In the genomic region with DNA sequence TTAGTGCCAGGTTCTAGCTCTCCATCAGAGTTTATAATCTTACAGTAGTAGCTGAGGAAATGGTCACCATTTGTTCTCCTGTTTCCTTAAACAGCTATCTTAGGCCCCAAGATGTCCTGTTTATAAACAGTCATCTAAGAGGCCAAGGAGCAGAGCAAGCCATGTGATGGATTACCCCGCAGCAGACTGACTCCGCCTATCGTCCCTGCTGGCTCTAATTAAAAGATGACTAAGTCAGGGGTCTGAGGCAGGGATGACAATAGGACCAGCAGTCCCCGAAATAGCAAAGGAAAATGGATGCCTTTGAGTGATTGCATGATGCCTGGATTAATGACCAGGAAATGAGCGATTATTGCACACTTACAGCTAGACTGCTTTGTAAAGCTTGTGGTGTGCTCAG, we compare ENCODE assay signal across 10 mouse cellular contexts.
A peak's percentile ranks its signal among the peaks of the same experiment; 100 is the strongest.
DNase-seq lines count a peak whose midpoint lies in the region; ATAC-seq and TF ChIP-seq lines count a peak whose summit lies in the region.
"Had no signal": no experiment of that assay in that cellular context is flagged by ENCODE, and none has a peak within 500 bp of the region (broad histone marks: within the 10 kb centered on the region; RNA-seq: fewer than 3 reads in every experiment).

No protein-coding gene starts in this region.

- H3K36me3 ChIP-seq in hindbrain, embryonic 10.5 days, result no peaks in the 10 kb centered on the region
- H3K36me3 ChIP-seq in hindbrain, postnatal 0 days (ENCODE audit: insufficient read depth, low read length), result no peaks in the 10 kb centered on the region
- H3K36me3 ChIP-seq in kidney, postnatal 0 days (ENCODE audit: insufficient read depth, low read length), result no peaks in the 10 kb centered on the region
- no peaks in the 10 kb centered on the region for H3K36me3 ChIP-seq in midbrain, embryonic 11.5 days (ENCODE audit: control insufficient read depth, insufficient read depth, low read length)

- peaks cover 11% of the 10 kb centered on the region for H3K4me1 ChIP-seq in hindbrain, embryonic 10.5 days (replicated peaks)
- H3K4me1 ChIP-seq in hindbrain, postnatal 0 days (ENCODE audit: insufficient read depth, low read length), result no peaks in the 10 kb centered on the region
- H3K4me1 ChIP-seq in kidney, postnatal 0 days (replicated peaks; ENCODE audit: insufficient read depth, low read length), result 0 out of 2 replicates have a peak, but pooled peaks cover 4% of the 10 kb centered on the region
- no peaks in the 10 kb centered on the region for H3K4me1 ChIP-seq in midbrain, embryonic 11.5 days (ENCODE audit: control insufficient read depth, insufficient read depth, low read length)
- H3K4me1 ChIP-seq: forebrain, embryonic 13.5 days had no signal

- H3K9ac ChIP-seq in hindbrain, postnatal 0 days (replicated peaks; ENCODE audit: low read length), result no peak overlapping the region
- H3K9ac ChIP-seq in kidney, postnatal 0 days (ENCODE audit: low read depth, low read length), result no peak overlapping the region
- H3K9ac ChIP-seq in midbrain, embryonic 11.5 days (ENCODE audit: low read length), result no peak overlapping the region
- H3K9ac ChIP-seq: forebrain, embryonic 13.5 days; liver, postnatal 0 days had no signal

- no peak overlapping the region for H3K4me3 ChIP-seq in hindbrain, embryonic 10.5 days
- H3K4me3 ChIP-seq in hindbrain, postnatal 0 days (ENCODE audit: low read length), result no peak overlapping the region
- no peak overlapping the region for H3K4me3 ChIP-seq in kidney, postnatal 0 days (replicated peaks; ENCODE audit: low read depth, low read length)
- H3K4me3 ChIP-seq in midbrain, embryonic 11.5 days (ENCODE audit: low read depth, low read length), result no peak overlapping the region
- H3K4me3 ChIP-seq: forebrain, embryonic 13.5 days had no signal

- H3K4me2 ChIP-seq in hindbrain, postnatal 0 days (ENCODE audit: low read depth, low read length), result no peak overlapping the region
- no peak overlapping the region for H3K4me2 ChIP-seq in kidney, postnatal 0 days (ENCODE audit: low read length)
- no peak overlapping the region for H3K4me2 ChIP-seq in midbrain, embryonic 11.5 days
- H3K4me2 ChIP-seq: forebrain, embryonic 13.5 days had no signal

- no peak for ATAC-seq in hindbrain, postnatal 0 days
- no peak for ATAC-seq in kidney, postnatal 0 days (replicated peaks; ENCODE audit: low FRiP score, low read depth)
- ATAC-seq in midbrain, embryonic 11.5 days (ENCODE audit: low FRiP score), result no peak
- ATAC-seq: forebrain, embryonic 13.5 days; liver, postnatal 0 days had no signal

- WGBS in hindbrain, embryonic 10.5 days, result 31% methylated on average over 5 of the region's 5 CpGs
- 27% methylated on average over 5 of the region's 5 CpGs for WGBS in hindbrain, postnatal 0 days
- WGBS in kidney, postnatal 0 days, result 16% methylated on average over 5 of the region's 5 CpGs
- WGBS in midbrain, embryonic 11.5 days, result 29% methylated on average over 5 of the region's 5 CpGs

- H3K9me3 ChIP-seq in hindbrain, embryonic 10.5 days, result no peaks in the 10 kb centered on the region
- H3K9me3 ChIP-seq in hindbrain, postnatal 0 days (ENCODE audit: low read length), result no peaks in the 10 kb centered on the region
- no peaks in the 10 kb centered on the region for H3K9me3 ChIP-seq in kidney, postnatal 0 days (replicated peaks; ENCODE audit: low read length)
- no peaks in the 10 kb centered on the region for H3K9me3 ChIP-seq in midbrain, embryonic 11.5 days (ENCODE audit: control insufficient read depth, low read length)
- H3K9me3 ChIP-seq: forebrain, embryonic 13.5 days had no signal

- no peak for TF ChIP-seq CTCF in hindbrain, postnatal 0 days (IDR thresholded peaks at IDR 0.05; ENCODE audit: low read depth)
- TF ChIP-seq CTCF in kidney, postnatal 0 days (IDR thresholded peaks at IDR 0.05; ENCODE audit: low read depth), result no peak

- peak; percentile 8 for DNase-seq in hindbrain, embryonic 10.5 days (ENCODE audit: low spot score)
- no peak for DNase-seq in hindbrain, postnatal 0 days (ENCODE audit: low spot score)
- peak; percentile 14 for DNase-seq in embryo, embryonic 9.5 days (ENCODE audit: extremely low spot score)
- DNase-seq in kidney, postnatal 0 days (ENCODE audit: low spot score), result peak; percentile 76
- DNase-seq in lung, postnatal 36 days, result peak; percentile 82
- DNase-seq in B cell, adult 2 months, result no peak
- DNase-seq in midbrain, embryonic 11.5 days (ENCODE audit: low spot score, missing footprints), result no peak
- DNase-seq in layer of hippocampus, adult 18-20 months (ENCODE audit: low spot score in 2 of 2), result no peak
- DNase-seq: liver, postnatal 0 days had no signal

- H3K27ac ChIP-seq in hindbrain, embryonic 10.5 days, result no peak overlapping the region
- no peak overlapping the region for H3K27ac ChIP-seq in hindbrain, postnatal 0 days
- no peak overlapping the region for H3K27ac ChIP-seq in kidney, postnatal 0 days
- no peak overlapping the region for H3K27ac ChIP-seq in midbrain, embryonic 11.5 days (ENCODE audit: low read depth, low read length)
- H3K27ac ChIP-seq: forebrain, embryonic 13.5 days had no signal

- no peaks in the 10 kb centered on the region for H3K27me3 ChIP-seq in hindbrain, embryonic 10.5 days (ENCODE audit: insufficient read depth, poor library complexity, severe bottlenecking)
- no peaks in the 10 kb centered on the region for H3K27me3 ChIP-seq in hindbrain, postnatal 0 days (ENCODE audit: insufficient read depth, low read length)
- no peaks in the 10 kb centered on the region for H3K27me3 ChIP-seq in kidney, postnatal 0 days (ENCODE audit: insufficient read depth, low read length)
- H3K27me3 ChIP-seq in midbrain, embryonic 11.5 days (ENCODE audit: control insufficient read depth, insufficient read depth, low read length), result no peaks in the 10 kb centered on the region
- H3K27me3 ChIP-seq: forebrain, embryonic 13.5 days had no signal

Comparison
In these comparisons a context has a peak if more than half of its experiments do, and no peak if none do; other contexts are left out.
1. DNase-seq: peak in hindbrain, embryonic 10.5 days (single experiment), embryo, embryonic 9.5 days (single experiment), kidney, postnatal 0 days (single experiment) and lung, postnatal 36 days (single experiment); none in hindbrain, postnatal 0 days (single experiment), B cell, adult 2 months (0 of 2), midbrain, embryonic 11.5 days (single experiment) and layer of hippocampus, adult 18-20 months (0 of 2).